Mouse (Mus musculus) stomach, embryonic 16.5 days (tissue): ENCODE data around the gene Rpl5. TPM values are rescaled to one million over a fixed set of nuclear protein-coding genes. Genes with fewer than 3 reads are reported as not detected.
"Not testable (repeated sequence)": the region's sequence is repeated elsewhere in the genome, so short reads cannot be mapped to it uniquely, and the experiment has no call there.

Experiments used
- ATAC-seq: fragments of 200-750 bp; cut with Nextera tagmentation; 2 replicates; pipeline ENCODE4 v1.8.0; 2017; ENCODE audit warnings: moderate number of reproducible peaks, moderate TSS enrichment; ENCODE audit not compliant: insufficient read depth, low FRiP score
- H3K27ac ChIP-seq: fragments of 300-500 bp; sonication (generic); 2 replicates; pipeline ENCODE4 v1.5.1; 2014; ENCODE audit warnings: low read length
- H3K27me3 ChIP-seq: fragments of 300-500 bp; sonication (generic); 2 replicates; pipeline ENCODE4 v1.6.1; 2014; ENCODE audit warnings: low read length, control low read depth, mixed read lengths; ENCODE audit not compliant: control insufficient read depth, insufficient read depth
- H3K36me3 ChIP-seq: fragments of 300-500 bp; sonication (generic); 2 replicates; pipeline ENCODE4 v1.6.1; 2014; ENCODE audit warnings: low read length; ENCODE audit not compliant: control insufficient read depth, insufficient read depth
- H3K4me1 ChIP-seq: fragments of 300-500 bp; sonication (generic); 2 replicates; pipeline ENCODE4 v1.6.1; 2014; ENCODE audit warnings: low read length, control low read depth, mixed read lengths; ENCODE audit not compliant: control insufficient read depth, insufficient read depth
- H3K4me2 ChIP-seq: fragments of 300-500 bp; sonication (generic); 2 replicates; pipeline ENCODE4 v1.6.1; 2014; ENCODE audit warnings: low read depth, low read length, mixed read lengths
- H3K4me3 ChIP-seq: fragments of 300-500 bp; sonication (generic); replicated peaks from 2 replicates; pipeline ENCODE4 v1.5.1; 2014; ENCODE audit warnings: mild to moderate bottlenecking, low read length
- H3K9ac ChIP-seq: fragments of 300-500 bp; sonication (generic); 2 replicates; pipeline ENCODE4 v1.6.1; 2014; ENCODE audit warnings: low read length
- H3K9me3 ChIP-seq: fragments of 300-500 bp; sonication (generic); replicated peaks from 2 replicates; pipeline ENCODE4 v1.6.1; 2016; ENCODE audit warnings: low read length, control low read depth; ENCODE audit not compliant: control insufficient read depth
- WGBS: fragments of 180-500 bp; shearing (Covaris S2); extraction: QIAGEN DNeasy Blood & Tissue Kit; methylation state at CpG from one replicate; pipeline ENCODE4 v1.1.7; 2014; 5-methylcytosine and 5-hydroxymethylcytosine counted together
- polyA plus RNA-seq: library from polyadenylated mRNA; unstranded; fragments of >200 nt; fragmentation: Nextera tagmentation; extraction: Ambion mirVana; gene quantifications from 2 replicates; pipeline ENCODE4 v1.2.1, GENCODE M21; 2015

Gene Rpl5
- polyA plus RNA-seq, 1 experiment from 2014 or later: 63.3 TPM

- H3K9ac ChIP-seq: no peak overlapping the region
- no peaks in the 10 kb centered on the region for H3K4me1 ChIP-seq
- H3K36me3 ChIP-seq: no peaks in the 10 kb centered on the region
- no peaks in the 10 kb centered on the region for H3K27me3 ChIP-seq
- no peak for ATAC-seq
- H3K27ac ChIP-seq: no peak overlapping the region
- no peaks in the 10 kb centered on the region for H3K9me3 ChIP-seq
- no peak overlapping the region for H3K4me3 ChIP-seq
- 88% methylated on average over 10 of the region's 10 CpGs for WGBS
- no peak overlapping the region for H3K4me2 ChIP-seq
Observed at GRCm38 (mm10) chr5:107934770-107935543, 34.7 kb downstream of the Rpl5 start.

- Histone ChIP-seq H3K27ac (no peak overlapping the region), H3K4me3 (no peak overlapping the region), H3K9ac (no peak overlapping the region), H3K4me1 (no peaks in the 10 kb centered on the region), H3K4me2 (no peak overlapping the region), H3K27me3 (no peaks in the 10 kb centered on the region), H3K36me3 (no peaks in the 10 kb centered on the region), H3K9me3 (no peaks in the 10 kb centered on the region)
- ATAC-seq: no peak
- WGBS: 84% methylated on average over 10 of the region's 10 CpGs
Observed at GRCm38 (mm10) chr5:107936625-107937389, 36.5 kb downstream of the Rpl5 start.

- not testable (repeated sequence) for H3K4me1 ChIP-seq, ATAC-seq, H3K9ac ChIP-seq, H3K36me3 ChIP-seq, H3K9me3 ChIP-seq, H3K27me3 ChIP-seq, H3K4me2 ChIP-seq, H3K4me3 ChIP-seq, H3K27ac ChIP-seq
- 76% methylated on average over 1 of the region's 1 CpGs for WGBS
Observed at GRCm38 (mm10) chr5:107938483-107938882, 38.2 kb downstream of the Rpl5 start.

- 84% methylated on average over 2 of the region's 2 CpGs for WGBS
- H3K9me3 ChIP-seq: no peaks in the 10 kb centered on the region
Observed at GRCm38 (mm10) chr5:107938886-107939285, 38.6 kb downstream of the Rpl5 start.

GRCm38 (mm10) chr5:107939701-107940100 lies 39.4 kb downstream of the Rpl5 start:
- Histone ChIP-seq H3K27me3 (no peaks in the 10 kb centered on the region), H3K36me3 (no peaks in the 10 kb centered on the region), H3K9ac (no peak overlapping the region), H3K4me1 (no peaks in the 10 kb centered on the region), H3K4me3 (no peak overlapping the region), H3K9me3 (no peaks in the 10 kb centered on the region), H3K4me2 (no peak overlapping the region), H3K27ac (no peak overlapping the region)
- no peak for ATAC-seq
- WGBS: 72% methylated on average over 3 of the region's 3 CpGs

More at GRCm38 (mm10) chr5:107938886-107939285, 38.6 kb downstream of the Rpl5 start:
- ATAC-seq: no peak
- no peaks in the 10 kb centered on the region for H3K27me3 ChIP-seq
- H3K36me3 ChIP-seq: no peaks in the 10 kb centered on the region
- H3K27ac ChIP-seq: no peak overlapping the region
- no peaks in the 10 kb centered on the region for H3K4me1 ChIP-seq
- H3K4me2 ChIP-seq: no peak overlapping the region
- no peak overlapping the region for H3K4me3 ChIP-seq
- no peak overlapping the region for H3K9ac ChIP-seq

GRCm38 (mm10) chr5:107941222-107941621 lies 40.9 kb downstream of the Rpl5 start:
- H3K4me3 ChIP-seq: no peak overlapping the region
- ATAC-seq: 0 out of 2 replicates have a peak, but pooled peaks have one; percentile 40
- no peak overlapping the region for H3K9ac ChIP-seq
- WGBS: 36% methylated on average over 6 of the region's 6 CpGs
- H3K27me3 ChIP-seq: no peaks in the 10 kb centered on the region
- H3K27ac ChIP-seq: no peak overlapping the region
- H3K36me3 ChIP-seq: no peaks in the 10 kb centered on the region
- no peaks in the 10 kb centered on the region for H3K4me1 ChIP-seq
- H3K4me2 ChIP-seq: no peak overlapping the region
- no peaks in the 10 kb centered on the region for H3K9me3 ChIP-seq

- Histone ChIP-seq H3K9me3 (no peaks in the 10 kb centered on the region), H3K4me3 (no peak overlapping the region), H3K9ac (no peak overlapping the region), H3K27ac (no peak overlapping the region), H3K4me2 (no peak overlapping the region), H3K36me3 (no peaks in the 10 kb centered on the region), H3K27me3 (no peaks in the 10 kb centered on the region), H3K4me1 (peaks cover 11% of the 10 kb centered on the region)
- ATAC-seq: no peak
- WGBS: 62% methylated on average over 1 of the region's 1 CpGs
Observed at GRCm38 (mm10) chr5:107942941-107943340, 42.6 kb downstream of the Rpl5 start.

- Histone ChIP-seq H3K9ac (no peak overlapping the region), H3K4me2 (no peak overlapping the region), H3K4me1 (peaks cover 11% of the 10 kb centered on the region), H3K27ac (no peak overlapping the region), H3K4me3 (no peak overlapping the region), H3K27me3 (no peaks in the 10 kb centered on the region), H3K9me3 (no peaks in the 10 kb centered on the region), H3K36me3 (no peaks in the 10 kb centered on the region)
- ATAC-seq: no peak
- WGBS: 85% methylated on average over 6 of the region's 6 CpGs
Observed at GRCm38 (mm10) chr5:107943526-107943925, 43.2 kb downstream of the Rpl5 start.

- Histone ChIP-seq H3K4me2 (no peak overlapping the region), H3K9me3 (no peaks in the 10 kb centered on the region), H3K36me3 (no peaks in the 10 kb centered on the region), H3K27me3 (no peaks in the 10 kb centered on the region), H3K9ac (no peak overlapping the region), H3K4me3 (no peak overlapping the region), H3K4me1 (peaks cover 13% of the 10 kb centered on the region), H3K27ac (no peak overlapping the region)
- no peak for ATAC-seq
- WGBS: 80% methylated on average over 1 of the region's 1 CpGs
Observed at GRCm38 (mm10) chr5:107946475-107946874, 46.2 kb downstream of the Rpl5 start.
